Mouse (Mus musculus) frontal cortex, adult (tissue): Measurements from ENCODE around the gene Zfp653.

Source experiments
- ATAC-seq: cut with Nextera tagmentation; 2 replicates; pipeline ENCODE4 v1.9.2; 2017; ENCODE audit warnings: mild to moderate bottlenecking, moderate library complexity, mixed read lengths; ENCODE audit not compliant: low TSS enrichment

The Zfp653 gene

DNA sequence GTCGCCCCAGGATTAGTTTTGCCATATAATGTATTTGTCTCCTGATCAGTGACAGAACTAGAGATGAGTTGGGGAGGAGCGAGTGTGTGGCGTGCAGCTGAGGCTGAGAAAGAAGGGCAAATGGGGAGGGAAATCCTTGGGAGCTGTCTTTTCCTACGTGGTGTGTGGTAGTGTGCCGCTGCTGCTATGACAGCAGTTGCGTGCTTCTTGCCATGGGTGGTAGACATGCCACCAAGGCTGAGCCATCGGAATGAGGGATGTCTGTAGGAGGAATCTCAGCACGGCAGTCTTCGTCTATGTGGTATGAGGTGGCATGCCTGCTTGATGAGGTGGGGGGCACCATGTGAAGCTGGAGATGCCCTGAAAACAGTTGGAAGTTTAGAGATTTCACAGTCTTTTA, 40.8 kb downstream of the Zfp653 start:
- peak; percentile 56 for ATAC-seq

GRCm38 (mm10) chr9:22028467-22028866, 42.7 kb downstream of the Zfp653 start:
- ATAC-seq, result no peak

GRCm38 (mm10) chr9:22024592-22024991, 46.6 kb downstream of the Zfp653 start:
- ATAC-seq, result peak; percentile 48

GRCm38 (mm10) chr9:22017208-22017825, 53.9 kb downstream of the Zfp653 start:
- peak; percentile 10; the same call in 1 of the 2 replicates for ATAC-seq

GRCm38 (mm10) chr9:22016245-22016644, 54.9 kb downstream of the Zfp653 start:
- ATAC-seq, result no peak

DNA sequence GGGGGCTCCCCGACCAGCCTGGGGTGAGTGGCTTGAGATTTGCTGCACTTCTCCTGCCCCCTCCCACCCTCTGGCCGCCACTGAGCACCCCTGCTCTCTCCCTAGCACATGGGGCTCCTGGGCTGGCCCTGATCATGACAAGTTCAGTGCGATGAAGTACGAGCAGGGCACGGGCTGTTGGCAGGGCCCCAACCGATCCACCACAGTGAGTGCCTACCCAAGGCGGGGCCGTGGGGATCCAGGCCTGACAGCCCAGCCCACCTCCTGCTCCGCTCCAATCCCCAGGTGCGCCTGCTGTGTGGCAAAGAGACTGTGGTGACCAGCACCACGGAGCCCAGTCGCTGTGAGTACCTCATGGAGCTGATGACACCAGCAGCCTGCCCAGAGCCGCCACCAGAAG, 58.4 kb downstream of the Zfp653 start:
- no peak for ATAC-seq

DNA sequence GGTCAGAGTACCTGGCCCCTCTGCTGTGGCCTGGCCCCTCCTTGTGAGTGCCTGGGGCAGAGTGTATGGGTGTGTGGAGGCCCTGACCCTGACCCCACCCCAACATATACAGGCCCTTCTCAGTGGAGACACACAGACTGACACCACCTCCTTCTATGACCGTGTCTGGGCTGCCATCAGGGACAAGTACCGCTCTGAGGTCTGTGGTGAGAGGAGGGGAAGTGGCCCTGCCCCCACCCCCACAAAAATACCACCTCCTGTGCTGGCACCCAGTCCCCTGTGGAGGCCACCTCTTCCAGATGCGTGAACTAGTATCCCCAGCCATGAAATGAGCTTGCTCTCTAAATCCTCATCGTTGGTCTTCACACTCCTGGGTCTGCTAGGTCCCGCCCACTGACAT, 60.1 kb downstream of the Zfp653 start:
- no peak for ATAC-seq
